Mouse (Mus musculus): ENCODE measurements around the gene Numb. TPM values are rescaled to one million over a fixed set of nuclear protein-coding genes. Genes with fewer than 3 reads are reported as not detected.

Gene Numb
- total and polyA plus RNA-seq, 3 experiments, result 8.4 to 14.6 TPM; not detected in 1

GRCm38 (mm10) chr12:83760201-83760600, 161.5 kb downstream of the Numb start:
- H3K4me3 ChIP-seq (ENCODE audit: control insufficient read depth in 1 of 2, insufficient read depth in 1 of 2, low read depth in 2 of 2, low read length in 2 of 2), result no peak overlapping the region
- H3K4me1 ChIP-seq (ENCODE audit: control insufficient read depth in 1 of 2, insufficient read depth in 2 of 2, low read length in 2 of 2), result no peaks in the 10 kb centered on the region
- no peaks in the 10 kb centered on the region for H3K9me3 ChIP-seq (replicated peaks; ENCODE audit: insufficient read depth, low read length)
- H3K27ac ChIP-seq (ENCODE audit: control insufficient read depth, low read depth, low read length), result no peak overlapping the region
- no peaks in the 10 kb centered on the region for H3K27me3 ChIP-seq (ENCODE audit: control insufficient read depth in 1 of 2, insufficient read depth in 2 of 2, low read length in 2 of 2)
- no peak for DNase-seq (ENCODE audit: low read depth, low spot score)
- no peak overlapping the region for H3K9ac ChIP-seq (ENCODE audit: control insufficient read depth, low read depth, low read length, poor library complexity, severe bottlenecking)
- H3K36me3 ChIP-seq (ENCODE audit: control insufficient read depth in 1 of 2, insufficient read depth in 2 of 2, low read length in 2 of 2), result no peaks in the 10 kb centered on the region
- H3K79me2 ChIP-seq (ENCODE audit: control insufficient read depth, insufficient read depth, low read length, poor library complexity), result no peaks in the 10 kb centered on the region
- TF ChIP-seq SIN3A (IDR thresholded peaks at IDR 0.05; ENCODE audit: low read length) (no peak), MAFK (IDR thresholded peaks at IDR 0.05; ENCODE audit: borderline replicate concordance, low read depth, low read length) (no peak), ZNF384 (IDR thresholded peaks at IDR 0.05; ENCODE audit: low read depth, low read length) (no peak), POLR2AphosphoS5 (IDR thresholded peaks at IDR 0.05; ENCODE audit: borderline replicate concordance, low read depth, low read length) (no peak), NRF1 (IDR thresholded peaks at IDR 0.05; ENCODE audit: insufficient read depth, low read depth, low read length, poor library complexity, severe bottlenecking) (no peak), ZKSCAN1 (IDR thresholded peaks at IDR 0.05; ENCODE audit: low read depth, low read length) (no peak), UBTF (IDR thresholded peaks at IDR 0.05; ENCODE audit: borderline replicate concordance, insufficient read depth, low read depth, low read length) (no peak), MXI1 (IDR thresholded peaks at IDR 0.05; ENCODE audit: low read depth, low read length) (no peak)

GRCm38 (mm10) chr12:83758735-83759134, 163.0 kb downstream of the Numb start:
- Histone ChIP-seq H3K4me3 (ENCODE audit: control insufficient read depth in 1 of 2, insufficient read depth in 1 of 2, low read depth in 2 of 2, low read length in 2 of 2) (no peak overlapping the region), H3K9ac (ENCODE audit: control insufficient read depth, low read depth, low read length, poor library complexity, severe bottlenecking) (no peak overlapping the region), H3K79me2 (ENCODE audit: control insufficient read depth, insufficient read depth, low read length, poor library complexity) (no peaks in the 10 kb centered on the region), H3K27ac (ENCODE audit: control insufficient read depth, low read depth, low read length) (no peak overlapping the region), H3K4me1 (ENCODE audit: control insufficient read depth in 1 of 2, insufficient read depth in 2 of 2, low read length in 2 of 2) (no peaks in the 10 kb centered on the region), H3K27me3 (ENCODE audit: control insufficient read depth in 1 of 2, insufficient read depth in 2 of 2, low read length in 2 of 2) (no peaks in the 10 kb centered on the region), H3K36me3 (ENCODE audit: control insufficient read depth in 1 of 2, insufficient read depth in 2 of 2, low read length in 2 of 2) (no peaks in the 10 kb centered on the region), H3K9me3 (replicated peaks; ENCODE audit: insufficient read depth, low read length) (no peaks in the 10 kb centered on the region)
- TF ChIP-seq MEF2A (IDR thresholded peaks at IDR 0.05; ENCODE audit: extremely low read depth, insufficient replicate concordance, low read depth, low read length, poor library complexity, severe bottlenecking) (no peak), E2F4 (IDR thresholded peaks at IDR 0.05; ENCODE audit: borderline replicate concordance, low read depth, low read length) (no peak), POLR2AphosphoS2 (IDR thresholded peaks at IDR 0.05; ENCODE audit: low read length) (no peak), TBP (IDR thresholded peaks at IDR 0.05; ENCODE audit: low read depth, low read length) (no peak), ELF1 (IDR thresholded peaks at IDR 0.05; ENCODE audit: low read depth, low read length) (no peak), ETS1 (IDR thresholded peaks at IDR 0.05; ENCODE audit: low read depth, low read length) (no peak), GATA1 (IDR thresholded peaks at IDR 0.05; ENCODE audit: low read depth, low read length) (no peak), USF2 (IDR thresholded peaks at IDR 0.05; ENCODE audit: borderline replicate concordance in 1 of 2, insufficient read depth in 1 of 2, low read depth in 1 of 2, low read length in 2 of 2) (no peak), RCOR1 (IDR thresholded peaks at IDR 0.05; ENCODE audit: low read depth, low read length) (no peak), JUND (IDR thresholded peaks at IDR 0.05; ENCODE audit: low read depth, low read length) (no peak), EP300 (IDR thresholded peaks at IDR 0.05; ENCODE audit: low read depth in 1 of 2, low read length in 2 of 2) (no peak), BHLHE40 (IDR thresholded peaks at IDR 0.05; ENCODE audit: borderline replicate concordance, low read depth, low read length) (no peak), USF1 (IDR thresholded peaks at IDR 0.05; ENCODE audit: low read depth, low read length) (no peak), MYC (IDR thresholded peaks at IDR 0.05; ENCODE audit: low read depth, low read length) (no peak), MYB (IDR thresholded peaks at IDR 0.05; ENCODE audit: low read depth, low read length) (no peak), ZKSCAN1 (IDR thresholded peaks at IDR 0.05; ENCODE audit: low read depth, low read length) (no peak)
- DNase-seq (ENCODE audit: low read depth, low spot score), result no peak

Measured in MEL (cell line).